Mouse (Mus musculus) liver, adult 2 months (tissue): Measurements from ENCODE around the gene Fam186a. TPM values are rescaled to one million over a fixed set of nuclear protein-coding genes. Genes with fewer than 3 reads are reported as not detected.
"Not testable (repeated sequence)": the region's sequence is repeated elsewhere in the genome, so short reads cannot be mapped to it uniquely, and the experiment has no call there.

Experiments used
- DNase-seq: peaks from one replicate; pipeline ENCODE4 v3.0.0-alpha.2; 2011; ENCODE audit warnings: low read depth, low spot score; ENCODE audit errors: extremely low read depth
- H3K27ac ChIP-seq: fragments of 200-500 bp; replicated peaks from 2 replicates; pipeline ENCODE4 v1.5.1; 2012; ENCODE audit warnings: low read depth, mild to moderate bottlenecking, control low read depth, inconsistent platforms, low read length; ENCODE audit not compliant: insufficient read depth
- H3K27me3 ChIP-seq: fragments of 200-500 bp; 2 replicates; pipeline ENCODE4 v1.6.1; 2012; ENCODE audit warnings: mild to moderate bottlenecking, moderate library complexity, low read length, inconsistent platforms; ENCODE audit not compliant: control insufficient read depth, insufficient read depth
- H3K36me3 ChIP-seq: fragments of 200-500 bp; 2 replicates; pipeline ENCODE4 v1.6.1; 2012; ENCODE audit warnings: low read length, inconsistent platforms; ENCODE audit not compliant: control insufficient read depth, insufficient read depth
- H3K4me1 ChIP-seq: fragments of 200-500 bp; 2 replicates; pipeline ENCODE4 v1.6.1; 2011; ENCODE audit warnings: low read length; ENCODE audit not compliant: control insufficient read depth, insufficient read depth
- H3K4me3 ChIP-seq: fragments of 200-500 bp; 2 replicates; pipeline ENCODE4 v1.5.1; 2011; ENCODE audit warnings: low read depth, mild to moderate bottlenecking, control low read depth, low read length, moderate library complexity; ENCODE audit not compliant: insufficient read depth
- H3K79me2 ChIP-seq: fragments of 200-500 bp; 2 replicates; pipeline ENCODE4 v1.6.1; 2012; ENCODE audit warnings: inconsistent platforms, mild to moderate bottlenecking, low read length, moderate library complexity; ENCODE audit not compliant: control insufficient read depth, insufficient read depth
- H3K9ac ChIP-seq: fragments of 200-500 bp; 2 replicates; pipeline ENCODE4 v1.6.1; 2012; ENCODE audit warnings: low read depth, mild to moderate bottlenecking, control low read depth, inconsistent platforms, low read length
- CTCF ChIP-seq: fragments of 200-500 bp; IDR thresholded peaks from 2 replicates; pipeline ENCODE4 v1.5.1; 2011; ENCODE audit warnings: low read depth, low read length, control low read depth
- POLR2A ChIP-seq: fragments of 200-500 bp; IDR thresholded peaks from 2 replicates; pipeline ENCODE4 v1.6.1; 2011; ENCODE audit warnings: low read length, control low read depth; ENCODE audit not compliant: insufficient read depth; ENCODE audit errors: extremely low read depth
- WGBS: fragments of 180-500 bp; shearing (Covaris S2); methylation state at CpG from one replicate; pipeline ENCODE4 v1.1.7; 2018; 5-methylcytosine and 5-hydroxymethylcytosine counted together
- polyA plus RNA-seq: library from polyadenylated mRNA; depleted of rRNA; stranded (reverse); fragments of >200 nt; gene quantifications from 2 replicates; pipeline ENCODE4 v1.2.3, GENCODE M21; 2012
- total RNA-seq: library from RNA; depleted of rRNA; stranded (reverse); fragments of >200 nt; gene quantifications from 2 replicates; pipeline ENCODE4 v1.2.3, GENCODE M21; 2014

Gene Fam186a
- total and polyA plus RNA-seq, 2 experiments, result not detected

DNA sequence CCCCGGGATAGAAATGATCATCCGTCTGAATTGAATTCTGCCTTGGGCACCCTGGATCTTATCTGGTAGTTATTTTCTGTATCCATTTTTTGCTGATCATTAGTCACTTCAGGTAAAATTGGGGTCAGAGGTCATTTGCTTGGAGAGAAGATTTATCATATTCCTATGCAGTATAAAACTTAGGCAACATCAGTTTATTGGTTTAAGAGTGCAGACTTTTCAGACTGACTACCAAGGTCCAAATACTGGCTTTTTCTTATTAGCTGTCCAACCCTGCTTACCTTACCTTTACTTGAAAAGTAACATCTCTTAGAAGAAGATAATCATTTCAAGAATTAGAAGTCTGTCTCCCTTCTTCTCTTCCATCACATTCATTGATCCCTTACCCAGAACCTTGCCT, 12.9 kb upstream of the Fam186a start:
- peaks cover 39% of the 10 kb centered on the region; the same call in 1 of the 2 replicates for H3K79me2 ChIP-seq
- DNase-seq, result peak; percentile 48
- H3K9ac ChIP-seq, result no peak overlapping the region
- H3K27me3 ChIP-seq, result no peaks in the 10 kb centered on the region
- no peak overlapping the region for H3K4me3 ChIP-seq
- H3K36me3 ChIP-seq, result no peaks in the 10 kb centered on the region
- H3K4me1 ChIP-seq, result peaks cover 20% of the 10 kb centered on the region
- 31% methylated on average over 2 of the region's 2 CpGs for WGBS
- no peak overlapping the region for H3K27ac ChIP-seq
- TF ChIP-seq CTCF (no peak), POLR2A (no peak)

DNA sequence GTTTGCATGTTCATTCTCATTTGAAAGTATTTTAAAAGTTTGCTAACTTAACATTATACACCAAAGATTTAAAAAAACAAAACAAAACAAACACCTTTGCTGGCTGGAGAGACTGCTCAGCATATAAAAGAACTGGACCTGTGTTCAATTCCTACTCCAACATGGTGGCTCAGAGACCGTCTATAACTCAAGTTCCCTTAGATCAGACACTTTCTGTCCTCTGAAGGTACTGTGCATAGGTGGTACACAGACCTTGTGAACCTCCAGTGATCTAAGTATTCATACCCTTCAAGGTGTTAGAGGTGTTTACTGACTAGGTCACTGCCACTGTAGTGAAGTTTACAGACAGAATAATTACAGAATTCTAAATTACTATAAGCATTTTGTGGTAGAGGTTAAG, 12.4 kb upstream of the Fam186a start:
- H3K36me3 ChIP-seq, result no peaks in the 10 kb centered on the region
- no peak overlapping the region for H3K27ac ChIP-seq
- no peak overlapping the region for H3K9ac ChIP-seq
- no peak for DNase-seq
- H3K4me1 ChIP-seq, result peaks cover 19% of the 10 kb centered on the region
- 75% methylated on average over 1 of the region's 1 CpGs for WGBS
- no peak overlapping the region for H3K4me3 ChIP-seq
- H3K27me3 ChIP-seq, result no peaks in the 10 kb centered on the region
- H3K79me2 ChIP-seq, result peaks cover 35% of the 10 kb centered on the region; the same call in 1 of the 2 replicates
- no peak for TF ChIP-seq CTCF
- no peak for TF ChIP-seq POLR2A

DNA sequence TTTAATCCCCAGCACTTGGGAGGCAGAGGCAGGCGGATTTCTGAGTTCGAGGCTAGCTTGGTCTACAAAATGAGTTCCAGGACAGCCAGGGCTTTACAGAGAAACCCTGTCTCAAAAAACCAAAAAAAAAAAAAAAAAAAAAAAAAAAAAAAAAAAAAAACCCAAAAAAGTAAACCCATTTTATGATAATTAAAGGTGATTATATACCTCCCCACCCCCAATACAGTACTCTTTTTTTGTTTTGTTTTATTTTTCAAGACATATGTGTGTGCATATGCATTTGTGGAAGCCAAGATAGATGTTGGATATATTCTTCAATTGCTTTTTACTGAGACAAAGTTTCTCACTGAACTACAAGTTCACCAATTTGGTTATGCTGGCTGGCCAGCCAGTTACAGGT, 9.3 kb upstream of the Fam186a start:
- H3K27ac ChIP-seq, DNase-seq, H3K9ac ChIP-seq, H3K27me3 ChIP-seq, H3K4me3 ChIP-seq, H3K36me3 ChIP-seq: not testable (repeated sequence)
- 77% methylated on average over 2 of the region's 2 CpGs for WGBS
- Histone ChIP-seq H3K4me1 (peaks cover 16% of the 10 kb centered on the region), H3K79me2 (peaks cover 31% of the 10 kb centered on the region; the same call in 1 of the 2 replicates)

DNA sequence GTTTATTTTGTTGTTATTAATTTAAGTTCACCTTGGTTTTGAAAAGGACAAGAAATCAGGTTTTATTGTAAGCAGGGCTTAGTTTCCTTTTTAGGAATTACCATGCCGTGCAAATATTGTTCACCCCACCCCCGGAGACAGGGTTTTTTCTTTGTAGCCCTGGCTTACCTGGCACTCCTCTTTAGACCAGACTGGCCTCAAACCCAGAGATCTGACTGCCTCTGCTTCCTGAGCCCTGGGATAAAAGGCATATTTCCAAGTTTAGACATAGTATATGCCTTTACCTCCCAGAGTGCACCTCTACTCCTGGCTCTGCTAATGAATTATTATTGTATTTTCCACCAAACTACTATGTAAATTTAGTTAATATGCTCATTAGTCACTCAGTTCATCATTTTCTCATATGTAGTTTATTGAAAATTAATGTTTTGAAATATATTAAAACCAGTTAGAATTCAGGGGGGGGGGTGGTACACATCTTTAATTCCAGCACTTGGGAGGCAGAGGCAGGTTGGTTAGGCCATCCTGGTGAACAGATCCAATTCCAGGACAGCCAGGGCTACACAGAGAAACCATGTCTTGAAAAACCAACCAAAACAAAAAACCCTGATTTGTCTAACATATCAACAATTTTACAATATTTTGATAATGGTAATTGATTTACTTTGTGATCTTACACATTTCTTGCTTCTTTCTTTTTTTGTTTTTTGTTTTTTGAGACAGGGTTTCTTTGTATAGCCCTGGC, 7.8 kb upstream of the Fam186a start:
- no peaks in the 10 kb centered on the region for H3K36me3 ChIP-seq
- no peak for DNase-seq
- no peaks in the 10 kb centered on the region for H3K27me3 ChIP-seq
- H3K4me1 ChIP-seq, result peaks cover 14% of the 10 kb centered on the region; the same call in 1 of the 2 replicates
- TF ChIP-seq CTCF (no peak), POLR2A (no peak)
- no peak overlapping the region for H3K4me3 ChIP-seq
- no peak overlapping the region for H3K27ac ChIP-seq
- WGBS, result 20% methylated on average over 2 of the region's 2 CpGs
- H3K9ac ChIP-seq, result no peak overlapping the region
- H3K79me2 ChIP-seq, result peaks cover 28% of the 10 kb centered on the region; the same call in 1 of the 2 replicates

DNA sequence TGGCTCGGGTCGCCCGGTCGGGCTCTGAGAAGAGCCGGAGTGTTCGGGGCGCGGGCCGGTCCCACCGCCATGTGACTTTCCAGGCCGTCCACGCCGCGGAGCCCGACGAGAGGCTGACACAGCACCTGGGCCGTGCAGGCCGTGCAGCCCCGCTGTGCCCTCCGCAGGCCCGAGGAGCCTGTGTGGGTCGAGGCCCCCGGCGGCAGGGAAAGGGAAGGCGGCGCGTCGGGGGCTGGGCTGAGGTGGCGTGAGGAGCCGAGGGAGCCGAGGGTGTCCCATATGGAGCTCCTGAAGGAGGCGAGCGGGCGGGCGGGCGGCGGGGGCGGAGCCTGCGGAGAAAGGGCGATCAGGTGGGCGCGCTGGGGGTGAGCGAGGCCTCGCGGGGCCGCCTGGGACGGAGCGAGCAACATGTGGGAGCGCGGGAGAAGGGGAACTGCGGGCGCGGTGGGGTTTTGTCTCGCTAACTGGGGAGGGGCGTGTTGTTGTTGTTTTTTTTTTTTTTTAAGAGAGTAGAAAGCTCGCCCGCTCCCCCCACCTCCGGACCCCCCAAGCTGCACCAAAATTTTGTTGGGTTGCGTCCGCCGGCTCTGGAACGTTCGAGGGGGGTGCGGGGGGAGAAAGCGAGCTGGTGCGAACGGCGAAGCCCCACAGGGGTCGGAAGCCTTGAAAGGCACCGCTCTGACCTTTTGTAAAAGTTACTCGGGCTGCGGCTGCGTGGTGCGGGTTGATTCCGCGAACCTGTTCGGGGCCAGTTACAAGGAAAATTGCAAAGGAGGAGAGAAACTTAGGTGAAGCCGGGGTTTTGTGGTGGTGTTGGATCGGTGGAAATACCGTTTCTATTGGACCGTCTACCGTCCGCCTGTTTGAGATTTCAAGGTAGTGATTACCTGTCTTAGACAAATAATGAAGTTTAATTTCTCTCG, 6.4 kb upstream of the Fam186a start:
- peak overlapping the region; percentile 97 for H3K9ac ChIP-seq
- no peak for DNase-seq

More for the DNA sequence above, 6.4 kb upstream of the Fam186a start:
- Histone ChIP-seq H3K27ac (peak overlapping the region; percentile 91), H3K36me3 (no peaks in the 10 kb centered on the region), H3K79me2 (peaks cover 22% of the 10 kb centered on the region; the same call in 1 of the 2 replicates), H3K4me3 (peak overlapping the region; percentile 92), H3K4me1 (peaks cover 8% of the 10 kb centered on the region; the same call in 1 of the 2 replicates), H3K27me3 (no peaks in the 10 kb centered on the region)
- TF ChIP-seq CTCF (no peak), POLR2A (0 out of 2 replicates have a peak, but pooled peaks have one; percentile 2)
- WGBS, result under 1% methylated on average over 84 of the region's 84 CpGs
